Comparison of ENCODE assay signal across 15 mouse cellular contexts in genomic region chr2:74945185-74945749, GRCm38 (mm10).
"Had no signal": no experiment of that assay in that cellular context is flagged by ENCODE, and none has a peak within 500 bp of the region (broad histone marks: within the 10 kb centered on the region; RNA-seq: fewer than 3 reads in every experiment).

No protein-coding gene starts in this region.

- H3K4me1 ChIP-seq: liver, embryonic 13.5 days; lung, embryonic 15.5 days; megakaryocyte, embryonic 14.5 days; stomach, embryonic 15.5 days had no signal

- H3K9me3 ChIP-seq: liver, embryonic 13.5 days; lung, embryonic 15.5 days; megakaryocyte, embryonic 14.5 days; midbrain, embryonic 12.5 days; stomach, embryonic 15.5 days had no signal

- H3K4me2 ChIP-seq: liver, embryonic 13.5 days; lung, embryonic 15.5 days; midbrain, embryonic 12.5 days; stomach, embryonic 15.5 days had no signal

- H3K27ac ChIP-seq: liver, embryonic 13.5 days; lung, embryonic 15.5 days; macrophage; midbrain, embryonic 12.5 days; stomach, embryonic 15.5 days had no signal

- ATAC-seq: intestine, embryonic 16.5 days; liver, postnatal 0 days had no signal

- H3K9ac ChIP-seq: liver, embryonic 13.5 days; liver, postnatal 0 days; lung, embryonic 15.5 days; midbrain, embryonic 12.5 days; stomach, embryonic 15.5 days had no signal

- H3K4me3 ChIP-seq: liver, embryonic 13.5 days; lung, embryonic 15.5 days; megakaryocyte, embryonic 14.5 days; midbrain, embryonic 12.5 days; stomach, embryonic 15.5 days had no signal

- DNase-seq: kidney, adult 8-10 months; kidney, postnatal 25 days; liver; liver, embryonic 13.5 days; liver, postnatal 0 days; lung, postnatal 14 days; right cerebral cortex, postnatal 14 days; thymus, adult 2 months; thymus, postnatal 25 days had no signal

- H3K36me3 ChIP-seq: liver, embryonic 13.5 days; lung, embryonic 15.5 days; midbrain, embryonic 12.5 days; stomach, embryonic 15.5 days had no signal

- H3K27me3 ChIP-seq: stomach, embryonic 15.5 days had no signal
